Mouse (Mus musculus): ENCODE data around the gene Cisd3.
A peak's percentile ranks its signal among the peaks of the same experiment; 100 is the strongest.
"Not testable (repeated sequence)": the region's sequence is repeated elsewhere in the genome, so short reads cannot be mapped to it uniquely, and the experiment has no call there.

Gene Cisd3

GRCm38 (mm10) chr11:97685613-97686321, at the start of gene Cisd3:
TSS of gene Cisd3 (plus strand) at chr11:97685826.
- DNase-seq (ENCODE audit: low spot score): peak; percentile 63

GRCm38 (mm10) chr11:97641668-97642067, 44.0 kb upstream of the Cisd3 start:
- DNase-seq (ENCODE audit: low spot score): no peak

DNA sequence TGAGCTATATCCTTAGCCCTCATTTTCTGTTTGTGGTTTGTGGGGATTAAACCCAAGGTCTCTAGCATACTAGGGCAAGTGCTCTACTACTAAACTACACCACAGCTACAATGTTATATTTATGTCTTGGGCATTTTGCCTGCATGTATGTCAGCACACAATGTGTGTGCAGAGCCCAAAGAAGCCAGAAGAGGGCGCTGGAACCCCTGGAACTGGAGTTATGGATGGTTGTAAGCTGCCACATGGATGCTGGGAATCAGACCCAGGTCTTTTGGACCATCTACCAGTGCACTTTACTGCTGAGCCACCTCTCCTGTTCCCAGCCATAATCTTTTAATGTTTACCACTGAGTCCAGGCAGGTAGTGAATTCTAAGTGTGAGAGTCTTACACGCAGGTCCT, 42.9 kb upstream of the Cisd3 start:
- DNase-seq (ENCODE audit: low spot score): no peak

- no peak for DNase-seq (ENCODE audit: low spot score)
These were observed 42.1 kb upstream of the Cisd3 start for GRCm38 (mm10) chr11:97643380-97644055.

DNA sequence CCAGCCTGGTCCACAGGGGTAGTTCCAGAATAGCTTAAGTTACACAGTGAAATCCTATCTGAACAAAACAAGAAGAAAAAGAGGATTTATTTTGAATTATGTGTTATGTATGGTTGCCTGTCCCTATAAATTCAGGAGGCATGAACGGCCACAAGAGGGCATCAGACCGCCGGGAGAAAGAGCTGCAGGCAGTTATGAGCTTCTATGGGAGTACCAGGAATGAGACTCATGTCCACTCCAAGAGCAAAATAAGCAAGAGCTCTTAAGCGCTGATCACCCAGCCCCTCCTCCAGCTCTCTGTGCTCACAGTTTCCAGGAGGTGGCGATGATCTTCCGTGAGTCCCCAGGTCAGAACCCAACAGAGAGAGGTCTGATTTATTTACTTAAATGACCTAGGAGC, 40.8 kb upstream of the Cisd3 start:
- DNase-seq (ENCODE audit: low spot score): no peak

GRCm38 (mm10) chr11:97648541-97648940, 37.1 kb upstream of the Cisd3 start:
- DNase-seq (ENCODE audit: low spot score): not testable (repeated sequence)

GRCm38 (mm10) chr11:97650341-97650740, 35.3 kb upstream of the Cisd3 start:
- DNase-seq (ENCODE audit: low spot score): no peak

DNA sequence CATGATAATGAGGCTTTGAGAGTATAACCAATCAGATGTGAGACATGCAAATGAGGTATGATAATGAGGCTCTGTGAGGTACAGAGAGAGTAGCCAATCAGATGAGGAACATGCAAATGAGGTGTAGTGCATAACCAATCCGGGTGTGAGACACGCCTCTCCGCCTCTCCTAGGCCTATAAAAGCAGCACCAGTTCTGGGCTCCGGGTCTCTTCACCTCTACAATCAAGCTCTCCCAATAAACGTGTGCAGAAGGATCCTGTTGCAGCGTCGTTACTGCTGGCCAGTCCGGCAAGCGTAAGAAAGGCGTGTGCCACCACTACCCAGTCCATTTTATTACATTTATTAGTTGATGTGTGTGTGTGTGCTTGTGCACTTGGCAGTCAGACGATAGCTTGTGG, 32.2 kb upstream of the Cisd3 start:
- not testable (repeated sequence) for DNase-seq (ENCODE audit: low spot score)

DNA sequence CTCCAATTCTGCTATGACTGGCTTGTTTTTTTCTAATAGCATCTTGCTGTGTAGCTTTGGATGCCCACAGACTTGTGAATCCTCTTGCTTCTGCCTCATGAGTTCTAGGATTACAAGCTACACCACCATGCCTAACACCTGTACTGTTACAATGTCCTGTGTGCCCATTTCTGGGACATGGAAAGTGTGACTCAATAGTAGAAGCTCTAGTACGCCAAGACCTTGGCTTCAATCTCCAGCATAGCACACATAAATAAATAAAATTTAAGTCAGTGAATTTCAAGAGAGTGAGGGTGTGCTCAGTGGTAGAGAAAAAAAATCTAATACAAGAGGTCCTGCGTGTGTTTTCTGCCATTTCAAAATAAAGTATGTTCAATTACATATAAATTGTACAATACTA, 31.4 kb upstream of the Cisd3 start:
- no peak for DNase-seq (ENCODE audit: low spot score)

- no peak for DNase-seq (ENCODE audit: low spot score)
These were observed 29.2 kb upstream of the Cisd3 start for GRCm38 (mm10) chr11:97656269-97656971.

- no peak for DNase-seq (ENCODE audit: low spot score)
These were observed 28.3 kb upstream of the Cisd3 start for GRCm38 (mm10) chr11:97657184-97657945.

DNA sequence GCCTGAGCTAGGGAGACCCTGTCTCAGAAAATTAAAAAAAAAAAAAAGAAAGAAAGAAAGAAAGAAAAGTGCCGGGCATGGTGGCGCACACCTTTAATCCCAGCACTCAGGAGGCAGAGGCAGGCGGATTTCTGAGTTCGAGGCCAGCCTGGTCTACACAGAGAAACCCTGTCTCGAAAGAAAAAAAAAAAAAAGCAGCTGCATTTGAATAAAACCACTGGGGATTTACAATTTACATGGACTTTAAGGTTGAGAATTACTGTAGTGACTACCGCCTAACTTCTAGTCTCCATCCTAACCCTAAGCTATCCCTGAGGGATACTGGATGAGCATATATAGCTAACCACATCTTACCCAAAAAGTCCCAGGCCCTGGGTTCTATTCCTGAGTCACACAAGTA, 27.7 kb upstream of the Cisd3 start:
- DNase-seq (ENCODE audit: low spot score): not testable (repeated sequence)

GRCm38 (mm10) chr11:97658751-97659266, 26.8 kb upstream of the Cisd3 start:
- DNase-seq (ENCODE audit: low spot score): no peak

GRCm38 (mm10) chr11:97659267-97659989, 26.2 kb upstream of the Cisd3 start:
- DNase-seq (ENCODE audit: low spot score): no peak

DNA sequence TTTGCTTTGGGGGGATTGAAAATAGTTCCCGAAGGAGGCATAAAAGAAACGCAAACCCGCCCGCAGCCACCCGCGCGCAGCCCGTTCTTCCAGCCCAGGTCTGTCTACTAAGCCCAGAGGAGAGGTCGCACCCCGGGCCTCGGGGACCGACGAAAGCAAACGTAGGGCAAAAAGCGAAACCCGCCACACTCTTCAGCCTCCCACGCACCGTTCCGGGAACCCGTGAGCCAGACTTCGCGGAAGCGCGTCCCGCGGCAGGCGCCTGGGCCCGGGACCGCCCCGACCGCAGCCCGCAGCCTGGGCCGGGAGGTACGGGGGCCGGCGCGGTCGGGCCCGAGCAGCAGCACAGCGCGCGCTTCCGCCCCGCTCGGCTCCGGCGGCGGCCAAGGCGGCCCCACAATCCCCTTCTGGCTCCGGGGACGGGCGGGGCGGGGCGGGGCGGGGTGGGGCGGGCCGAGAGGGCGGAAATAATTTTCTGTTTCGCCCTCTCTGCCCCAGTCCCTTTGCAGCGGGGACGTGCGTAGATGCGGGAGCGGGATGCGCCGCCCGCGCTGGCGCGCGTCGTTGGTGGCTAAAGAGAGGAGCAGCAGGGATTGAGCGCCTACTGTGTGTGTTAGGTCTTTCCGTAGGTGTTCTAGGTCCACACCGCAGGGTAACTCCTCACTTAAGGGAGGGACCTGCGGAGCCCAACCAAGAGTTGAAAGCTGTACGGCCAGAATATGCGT, 25.5 kb upstream of the Cisd3 start:
- DNase-seq (ENCODE audit: low spot score): no peak

GRCm38 (mm10) chr11:97660734-97661647, 24.6 kb upstream of the Cisd3 start:
- DNase-seq (ENCODE audit: low spot score): no peak

DNA sequence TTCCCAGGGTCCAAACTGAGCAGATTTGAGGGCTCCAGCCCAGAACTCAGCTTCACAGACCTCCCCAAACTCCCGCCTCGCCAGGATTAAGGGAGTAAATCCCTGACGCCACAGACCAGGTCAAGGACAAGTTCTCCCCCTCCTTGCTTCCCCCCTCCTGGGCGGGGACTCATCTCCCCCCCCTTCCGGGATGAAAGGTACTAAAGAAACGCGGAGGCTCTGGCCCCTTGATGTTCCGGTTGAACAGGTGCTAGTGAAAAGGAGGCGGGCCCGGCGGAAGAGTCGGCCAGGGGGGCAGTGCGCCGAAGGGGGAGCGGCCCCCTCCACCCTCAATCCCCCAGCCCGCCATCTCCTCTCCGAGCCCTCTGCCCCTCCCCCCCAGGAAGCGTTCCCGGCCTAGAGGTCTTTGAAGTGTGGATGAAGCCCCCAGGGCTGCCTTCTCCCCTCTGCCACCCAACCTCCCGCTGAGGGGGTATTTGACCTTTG, 23.9 kb upstream of the Cisd3 start:
- no peak for DNase-seq (ENCODE audit: low spot score)

GRCm38 (mm10) chr11:97662207-97662892, 23.3 kb upstream of the Cisd3 start:
- DNase-seq (ENCODE audit: low spot score): no peak

All from urinary bladder, postnatal 10 days (tissue).